Mouse (Mus musculus) bone marrow, adult 2 months (tissue): ENCODE measurements around the gene Zfp346. TPM values are rescaled to one million over a fixed set of nuclear protein-coding genes. Genes with fewer than 3 reads are reported as not detected.

Experiments
- H3K27ac ChIP-seq: fragments of 200-500 bp; 2 replicates; pipeline ENCODE4 v1.5.1; 2012; ENCODE audit warnings: low read depth, mild to moderate bottlenecking, control low read depth, inconsistent platforms, low read length; ENCODE audit not compliant: control insufficient read depth, poor library complexity, insufficient read depth
- H3K4me1 ChIP-seq: fragments of 200-500 bp; 2 replicates; pipeline ENCODE4 v1.6.1; 2011; ENCODE audit warnings: low read length; ENCODE audit not compliant: control insufficient read depth, insufficient read depth
- H3K4me3 ChIP-seq: fragments of 200-500 bp; replicated peaks from 2 replicates; pipeline ENCODE3; 2011; ENCODE audit warnings: mild to moderate bottlenecking, low read depth, low read length, control low read depth; ENCODE audit not compliant: control insufficient read depth
- CTCF ChIP-seq: fragments of 200-500 bp; IDR thresholded peaks from 2 replicates; pipeline ENCODE4 v1.5.1; 2011; ENCODE audit warnings: low read length, control low read depth; ENCODE audit not compliant: control insufficient read depth, insufficient read depth
- POLR2A ChIP-seq: fragments of 200-500 bp; IDR thresholded peaks from 2 replicates; pipeline ENCODE4 v1.6.1; 2011; ENCODE audit warnings: low read depth, mild to moderate bottlenecking, control low read depth, low read length, borderline replicate concordance; ENCODE audit not compliant: control insufficient read depth
- WGBS: fragments of 180-500 bp; shearing (Covaris S2); methylation state at CpG from one replicate; pipeline ENCODE4 v1.1.7; 2018; 5-methylcytosine and 5-hydroxymethylcytosine counted together
- polyA plus RNA-seq: library from polyadenylated mRNA; stranded (reverse); fragments of >200 nt; gene quantifications from 2 replicates; pipeline ENCODE4 v1.2.4, GENCODE M21; 2011; ENCODE audit warnings: low replicate concordance; ENCODE audit not compliant: missing spikeins, insufficient read depth, insufficient read length

Zfp346 gene
- polyA plus RNA-seq, 1 experiment: 12.2 TPM

DNA sequence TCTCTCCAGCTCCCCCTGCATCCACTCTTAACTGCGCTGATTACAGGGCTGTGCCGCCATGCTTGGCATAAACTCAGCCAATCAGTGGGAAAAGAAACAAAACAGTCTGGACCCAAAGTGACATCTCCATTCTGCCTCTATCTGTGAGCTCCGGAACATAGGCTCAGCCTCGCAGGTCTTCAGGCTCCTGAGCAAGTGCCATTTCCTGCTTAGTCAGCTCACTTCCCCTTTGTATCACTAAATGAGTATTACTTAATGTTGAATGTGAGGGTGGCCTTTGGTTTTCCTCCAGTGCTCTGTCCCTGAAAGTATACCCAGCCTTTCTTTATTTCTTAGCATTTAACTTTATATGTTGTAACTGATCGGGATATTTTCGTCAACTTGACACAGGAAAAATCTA lies 19.8 kb downstream of the Zfp346 start:
- H3K27ac ChIP-seq: no peak overlapping the region
- peaks cover 3% of the 10 kb centered on the region; the same call in 1 of the 2 replicates for H3K4me1 ChIP-seq
- TF ChIP-seq POLR2A (no peak), CTCF (no peak)
- WGBS: 43% methylated on average over 6 of the region's 6 CpGs
- H3K4me3 ChIP-seq: no peak overlapping the region

DNA sequence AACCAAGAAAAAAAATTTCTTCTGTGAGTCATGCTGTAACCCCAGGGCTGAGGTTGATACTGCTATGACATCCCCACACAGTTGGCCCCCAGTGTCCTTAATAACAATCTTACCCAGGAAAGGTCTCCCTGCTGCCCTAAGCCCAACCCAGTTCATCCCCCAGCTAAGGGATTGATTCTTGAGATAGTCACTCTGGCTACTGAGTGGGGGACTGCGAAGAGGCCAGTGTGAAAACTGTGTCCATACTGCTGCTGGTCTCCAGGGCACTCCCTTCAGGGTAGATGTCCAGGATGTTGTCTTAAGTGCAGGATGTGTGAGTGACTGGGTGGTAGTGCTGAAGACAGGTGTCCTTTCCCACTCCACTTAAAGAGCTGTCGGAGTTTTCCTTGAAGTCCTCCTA lies 28.3 kb downstream of the Zfp346 start, which contains the start of gene Gm17617:
Gene Gm17617, minus strand, starts transcription at position 101 of the 400 bp plus-strand sequence.
- Histone ChIP-seq H3K4me3 (no peak within 1 kb of the TSS), H3K27ac (no peak within 1 kb of the TSS), H3K4me1 (no peaks in the 10 kb centered on the region)
- 93% methylated on average over 2 of the region's 2 CpGs for WGBS
- TF ChIP-seq CTCF: no peak
- no peak for TF ChIP-seq POLR2A

DNA sequence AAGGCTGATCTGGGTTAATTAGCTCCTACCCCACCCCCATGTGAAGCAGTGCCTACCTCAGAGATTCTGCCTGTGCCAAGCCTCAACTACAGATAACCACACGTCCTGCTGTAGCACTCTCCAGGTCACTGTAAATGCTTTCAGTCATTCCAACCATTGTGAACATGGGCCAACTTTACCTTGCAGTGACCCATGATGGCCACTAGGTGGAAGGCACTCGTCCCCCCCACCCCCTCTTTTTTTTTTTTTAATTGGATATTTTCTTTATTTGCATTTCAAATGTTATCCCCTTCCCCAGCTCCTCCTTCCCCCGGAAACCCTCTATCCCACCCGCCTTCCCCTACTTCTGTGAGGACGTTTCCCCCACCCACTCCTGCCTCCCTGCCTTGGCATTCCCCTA lies 30.3 kb downstream of the Zfp346 start:
- TF ChIP-seq CTCF: peak; percentile 41
- TF ChIP-seq POLR2A: no peak
- Histone ChIP-seq H3K4me3 (no peak overlapping the region), H3K4me1 (no peaks in the 10 kb centered on the region), H3K27ac (no peak overlapping the region)
- WGBS: 9% methylated on average over 5 of the region's 5 CpGs

DNA sequence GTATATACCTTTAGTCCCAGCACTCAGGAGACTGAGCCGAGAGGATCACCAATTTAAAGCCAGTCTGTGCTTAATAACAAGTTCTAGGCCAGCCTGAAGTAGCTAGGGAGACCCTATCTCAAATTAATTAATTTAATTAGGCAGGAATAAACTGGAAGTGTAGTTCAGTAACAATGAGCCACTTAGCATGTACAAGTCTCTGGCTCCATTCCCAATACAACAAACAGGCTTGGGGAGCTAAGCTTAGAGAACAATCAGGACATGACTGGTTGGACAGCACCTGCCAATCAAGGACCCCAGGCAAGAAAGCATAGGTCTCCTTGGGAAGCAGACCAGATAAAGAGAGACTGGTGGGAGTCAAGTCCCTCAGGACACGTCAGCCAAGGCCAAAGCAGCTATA lies 35.2 kb downstream of the Zfp346 start:
- TF ChIP-seq POLR2A (no peak), CTCF (no peak)
- no peaks in the 10 kb centered on the region for H3K4me1 ChIP-seq
- H3K4me3 ChIP-seq: no peak overlapping the region
- WGBS: 71% methylated on average over 2 of the region's 2 CpGs
- H3K27ac ChIP-seq: no peak overlapping the region

DNA sequence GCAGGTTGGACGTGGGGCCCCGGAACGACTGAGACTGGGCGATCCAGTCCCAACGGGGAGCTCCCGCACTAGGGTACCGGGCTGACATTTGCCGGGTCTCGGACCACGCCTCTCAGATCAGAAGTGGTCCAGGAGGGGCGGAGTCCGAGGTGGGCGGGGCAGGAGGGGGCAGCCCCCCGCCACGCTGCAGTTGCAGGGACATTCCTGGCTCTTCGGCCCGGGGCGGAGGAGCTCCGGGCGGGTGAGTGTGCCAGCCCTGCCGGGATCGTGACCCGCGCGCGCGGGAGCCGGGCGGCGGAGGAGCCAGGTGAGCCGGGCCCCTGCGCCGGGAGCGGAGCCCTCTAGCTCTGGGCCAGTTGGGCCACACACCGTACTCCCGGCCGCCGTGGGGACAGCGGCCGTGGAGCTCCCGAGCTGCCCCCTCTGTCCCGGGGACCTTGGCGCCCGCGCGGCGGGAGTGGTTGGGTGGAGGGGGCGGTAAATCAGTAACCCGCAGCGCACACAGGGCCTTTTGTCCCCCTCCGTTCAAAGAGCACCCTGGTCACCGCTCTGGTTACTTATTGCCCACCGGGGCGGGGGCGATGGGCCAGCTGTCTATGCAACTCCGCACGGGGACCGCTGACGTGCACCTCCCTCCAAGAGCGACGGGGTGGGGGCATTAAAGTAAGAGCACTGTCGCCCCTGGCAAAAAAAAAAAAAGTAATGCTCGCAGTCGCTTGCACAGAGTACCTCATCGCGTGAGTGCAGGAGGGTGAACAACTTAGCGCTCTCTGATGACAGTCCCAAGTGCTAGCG lies 47.7 kb downstream of the Zfp346 start, which contains the start of gene Fgfr4:
Gene Fgfr4, plus strand, starts transcription at position 20 of the 795 bp plus-strand sequence.
- TF ChIP-seq CTCF (no peak), POLR2A (no peak)
- H3K4me1 ChIP-seq: no peaks in the 10 kb centered on the region; the same call in 1 of the 2 replicates
- 4% methylated on average over 61 of the region's 68 CpGs for WGBS
- H3K27ac ChIP-seq: no peak within 1 kb of the TSS
- no peak within 1 kb of the TSS for H3K4me3 ChIP-seq

DNA sequence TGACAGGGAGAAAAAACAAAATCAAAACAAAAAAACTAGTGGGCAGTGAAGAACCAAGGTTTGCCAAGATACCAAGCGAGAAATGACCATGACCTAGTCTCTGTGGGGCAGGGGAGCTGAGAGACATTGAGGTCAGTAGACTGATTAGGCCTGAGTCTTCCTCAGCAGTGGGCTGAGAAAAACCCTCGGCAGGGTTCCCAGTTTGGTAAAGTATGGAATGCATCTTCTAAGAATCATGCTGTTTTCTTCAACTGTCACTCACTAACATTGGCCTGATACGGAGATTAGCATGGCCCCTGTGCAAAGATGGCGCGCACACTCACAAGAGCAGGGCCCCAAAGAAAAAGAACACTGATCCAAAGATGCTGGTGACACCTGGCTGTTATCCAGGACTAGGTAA lies 48.8 kb downstream of the Zfp346 start:
- WGBS: 88% methylated on average over 5 of the region's 5 CpGs
- TF ChIP-seq POLR2A (no peak), CTCF (no peak)
- Histone ChIP-seq H3K4me3 (no peak overlapping the region), H3K4me1 (no peaks in the 10 kb centered on the region; the same call in 1 of the 2 replicates), H3K27ac (no peak overlapping the region)

DNA sequence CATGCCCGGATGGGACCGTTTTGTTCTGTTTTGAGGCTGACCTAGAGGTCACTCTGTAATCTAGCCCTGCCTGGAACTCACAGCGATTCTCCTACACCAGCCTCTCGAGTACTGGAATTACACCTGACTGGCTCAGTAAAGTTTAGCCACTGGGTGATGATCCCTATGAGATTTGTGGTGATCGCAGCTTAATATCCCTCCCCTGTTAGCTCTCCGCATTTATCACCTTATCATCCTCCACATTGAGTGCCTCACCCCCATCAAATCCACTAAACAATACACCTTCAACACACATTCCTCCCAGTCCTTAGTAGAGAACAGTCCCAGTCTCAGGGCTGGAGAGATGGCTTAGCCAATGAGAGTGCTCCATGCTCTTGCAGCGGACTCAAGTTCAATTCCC lies 57.3 kb downstream of the Zfp346 start:
- H3K27ac ChIP-seq: no peak overlapping the region
- TF ChIP-seq CTCF (no peak), POLR2A (no peak)
- WGBS: 75% methylated on average over 7 of the region's 7 CpGs
- no peaks in the 10 kb centered on the region for H3K4me1 ChIP-seq
- H3K4me3 ChIP-seq: no peak overlapping the region

DNA sequence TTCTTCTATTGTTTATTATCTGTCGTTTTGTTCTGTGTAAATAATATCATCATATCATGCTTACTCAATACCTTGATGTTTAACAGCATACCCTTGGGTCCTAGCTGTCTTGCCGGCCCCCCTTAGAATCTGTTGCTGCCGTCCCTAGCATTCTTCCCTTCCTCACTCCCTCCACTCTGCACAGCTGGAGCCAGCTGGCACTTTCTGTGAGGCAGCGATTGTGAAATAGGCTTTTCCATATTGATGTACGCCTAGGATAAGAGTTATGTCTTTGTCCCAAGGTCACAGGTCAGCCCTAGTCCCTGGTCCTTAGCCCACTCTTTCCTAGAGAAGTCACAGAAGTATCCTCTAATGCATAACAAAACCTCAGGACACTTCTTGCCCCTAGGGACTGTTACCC lies 58.4 kb downstream of the Zfp346 start:
- Histone ChIP-seq H3K27ac (no peak overlapping the region), H3K4me3 (no peak overlapping the region), H3K4me1 (no peaks in the 10 kb centered on the region)
- TF ChIP-seq POLR2A: no peak
- no peak for TF ChIP-seq CTCF
- 72% methylated on average over 5 of the region's 5 CpGs for WGBS
